Mouse (Mus musculus) gastrocnemius, postnatal 4 days (tissue): ENCODE measurements around the gene Gm21822. TPM values are rescaled to one million over a fixed set of nuclear protein-coding genes. Genes with fewer than 3 reads are reported as not detected.
"Not testable (repeated sequence)": the region's sequence is repeated elsewhere in the genome, so short reads cannot be mapped to it uniquely, and the experiment has no call there.

Source experiments
- DNase-seq, 2 experiments: peaks; one replicate each; pipeline ENCODE4 v3.0.0; 2021 to 2022; ENCODE audit warnings: low spot score in 2 of 2, mixed read lengths in 2 of 2
- long read RNA-seq, 2 experiments: library from polyadenylated mRNA; stranded (forward); transcript quantifications; one replicate each; pipeline ENCODE4 v2.0.0; 2021
- total RNA-seq, 2 experiments: library from RNA; stranded (reverse); gene quantifications; 2 replicates each; pipeline ENCODE4 v1.2.3; 2021

Gm21822 gene
- not detected for total RNA-seq
- long read RNA-seq, experiment 1: 0 reads
- long read RNA-seq, experiment 2: 0 reads

DNA sequence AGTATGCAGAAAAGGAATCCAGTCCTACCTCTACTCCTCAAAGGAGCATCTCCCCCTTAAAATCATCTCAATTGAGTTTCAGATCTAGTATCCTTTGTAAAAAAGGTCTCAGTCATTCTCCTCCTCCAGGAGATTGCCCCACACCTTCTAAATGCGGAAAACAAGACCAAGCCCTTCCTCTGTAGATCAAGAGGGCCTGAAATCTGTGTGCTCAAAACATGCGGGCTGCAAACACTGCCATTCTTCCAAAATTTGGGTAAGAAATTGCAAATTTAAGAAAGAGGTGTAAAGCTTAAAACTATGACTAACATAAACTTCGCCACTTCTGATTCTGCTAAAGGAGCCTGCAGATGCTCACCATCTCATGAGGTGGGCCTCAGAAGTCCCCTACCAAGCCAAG, at the start of gene Gm21822:
Gm21822 (plus strand) TSS at position 301 of the 400 bp plus-strand sequence.
- not testable (repeated sequence) for DNase-seq
